Mouse (Mus musculus) liver, embryonic 14.5 days (tissue): ENCODE results near the gene Vav1. TPM values are rescaled to one million over a fixed set of nuclear protein-coding genes. Genes with fewer than 3 reads are reported as not detected.

Experiments
- ATAC-seq: fragments of 200-750 bp; cut with Nextera tagmentation; 2 replicates; pipeline ENCODE4 v1.8.0; 2017; ENCODE audit warnings: moderate number of reproducible peaks, mild to moderate bottlenecking, moderate library complexity; ENCODE audit not compliant: insufficient read depth
- DNase-seq, 3 experiments: peaks; one replicate each; pipeline ENCODE4 v3.0.0-alpha.2; 2012 to 2013; ENCODE audit warnings: low read depth in 3 of 3, low spot score in 3 of 3
- H3K27ac ChIP-seq: fragments of 300-500 bp; sonication (generic); 2 replicates; pipeline ENCODE4 v1.5.1; 2014; ENCODE audit warnings: moderate library complexity, mild to moderate bottlenecking, control low read depth, inconsistent platforms
- H3K27me3 ChIP-seq: fragments of 300-500 bp; sonication (generic); 2 replicates; pipeline ENCODE4 v1.6.1; 2014; ENCODE audit warnings: mild to moderate bottlenecking, low read length, moderate library complexity; ENCODE audit not compliant: control insufficient read depth, insufficient read depth
- H3K36me3 ChIP-seq: fragments of 300-500 bp; sonication (generic); replicated peaks from 2 replicates; pipeline ENCODE4 v1.6.1; 2014; ENCODE audit warnings: low read depth; ENCODE audit not compliant: control insufficient read depth, insufficient read depth
- H3K4me1 ChIP-seq, 2 experiments: fragments of 200-500 bp in 1 of 2; fragments of 300-500 bp in 1 of 2; sonication (generic) in 1 of 2; replicated peaks; 2 replicates each; pipeline ENCODE4 v1.6.1; 2012 to 2014; ENCODE audit warnings: antibody characterized with exemption in 1 of 2, inconsistent platforms in 1 of 2, low read length in 1 of 2; ENCODE audit not compliant: control insufficient read depth in 2 of 2, insufficient read depth in 2 of 2
- H3K4me2 ChIP-seq: fragments of 300-500 bp; sonication (generic); 2 replicates; pipeline ENCODE4 v1.6.1; 2014; ENCODE audit warnings: low read depth, mild to moderate bottlenecking, control low read depth, moderate library complexity
- H3K4me3 ChIP-seq, 2 experiments: fragments of 200-500 bp in 1 of 2; fragments of 300-500 bp in 1 of 2; sonication (generic) in 1 of 2; 2 replicates each; pipeline ENCODE4 v1.5.1; 2012 to 2014; ENCODE audit warnings: low read depth in 2 of 2, low read length in 2 of 2, mild to moderate bottlenecking in 2 of 2, control low read depth in 1 of 2, inconsistent platforms in 1 of 2, moderate library complexity in 1 of 2; ENCODE audit not compliant: insufficient read depth in 1 of 2
- H3K9ac ChIP-seq: fragments of 300-500 bp; sonication (generic); replicated peaks from 2 replicates; pipeline ENCODE4 v1.6.1; 2014; ENCODE audit warnings: mild to moderate bottlenecking, control low read depth, moderate library complexity
- H3K9me3 ChIP-seq: fragments of 300-500 bp; sonication (generic); 2 replicates; pipeline ENCODE4 v1.6.1; 2016; ENCODE audit warnings: low read length, mixed read lengths; ENCODE audit not compliant: control insufficient read depth
- CTCF ChIP-seq: IDR thresholded peaks from 2 replicates; pipeline ENCODE4 v1.5.1; 2016; ENCODE audit warnings: antibody characterized with exemption, low read depth, control low read depth
- EP300 ChIP-seq: IDR thresholded peaks from 2 replicates; pipeline ENCODE4 v1.6.1; 2016; ENCODE audit warnings: antibody characterized with exemption, low read depth
- WGBS: fragments of 180-500 bp; shearing (Covaris S2); extraction: QIAGEN DNeasy Blood & Tissue Kit; methylation state at CpG from one replicate; pipeline ENCODE4 v1.1.7; 2014; ENCODE audit not compliant: insufficient replicate concordance; 5-methylcytosine and 5-hydroxymethylcytosine counted together
- polyA plus RNA-seq, 2 experiments: library from polyadenylated mRNA; depleted of rRNA in 1 of 2; stranded (reverse) in 1 of 2; unstranded in 1 of 2; fragments of >200 nt; fragmentation: Nextera tagmentation in 1 of 2; extraction: Ambion mirVana in 1 of 2; gene quantifications; 2 replicates each; pipeline versions ENCODE4 v1.2.1 to v1.2.3; 2012 to 2014

Gene Vav1
- polyA plus RNA-seq, 2 experiments = 6.9 to 11.0 TPM

DNA sequence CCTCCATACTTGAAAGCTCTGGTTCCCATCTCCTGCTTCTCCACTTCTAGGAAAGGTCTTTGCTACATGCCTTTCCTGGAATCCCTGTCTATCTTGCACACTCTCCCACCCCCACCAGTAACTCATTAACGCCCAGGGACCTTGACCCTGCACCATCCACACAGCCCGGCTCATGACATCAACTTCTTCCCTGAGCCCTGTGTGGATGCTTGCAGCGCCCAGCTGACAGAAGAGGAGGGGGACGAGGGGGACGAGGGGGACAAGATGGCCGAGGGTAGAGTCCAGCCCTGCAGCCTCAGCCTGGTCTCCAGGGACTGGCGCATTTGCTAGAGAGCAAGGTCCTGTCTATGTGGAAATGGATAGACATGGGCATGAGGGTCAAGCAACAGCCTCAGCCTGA is 45.9 kb upstream of the Vav1 start:
- Histone ChIP-seq H3K36me3 (peaks cover 14% of the 10 kb centered on the region), H3K9ac (no peak overlapping the region), H3K27ac (no peak overlapping the region), H3K4me1 (peaks cover 0 to 25% of the 10 kb centered on the region in 2 experiments), H3K9me3 (no peaks in the 10 kb centered on the region), H3K27me3 (no peaks in the 10 kb centered on the region), H3K4me2 (0 out of 2 replicates have a peak overlapping the region, but pooled peaks have one; percentile 8), H3K4me3 (peak overlapping the region; percentile 44 to 50)
- 47% methylated on average over 7 of the region's 7 CpGs for WGBS
- TF ChIP-seq EP300 (no peak), CTCF (no peak)
- DNase-seq (no peak), ATAC-seq (peak; percentile 68)

DNA sequence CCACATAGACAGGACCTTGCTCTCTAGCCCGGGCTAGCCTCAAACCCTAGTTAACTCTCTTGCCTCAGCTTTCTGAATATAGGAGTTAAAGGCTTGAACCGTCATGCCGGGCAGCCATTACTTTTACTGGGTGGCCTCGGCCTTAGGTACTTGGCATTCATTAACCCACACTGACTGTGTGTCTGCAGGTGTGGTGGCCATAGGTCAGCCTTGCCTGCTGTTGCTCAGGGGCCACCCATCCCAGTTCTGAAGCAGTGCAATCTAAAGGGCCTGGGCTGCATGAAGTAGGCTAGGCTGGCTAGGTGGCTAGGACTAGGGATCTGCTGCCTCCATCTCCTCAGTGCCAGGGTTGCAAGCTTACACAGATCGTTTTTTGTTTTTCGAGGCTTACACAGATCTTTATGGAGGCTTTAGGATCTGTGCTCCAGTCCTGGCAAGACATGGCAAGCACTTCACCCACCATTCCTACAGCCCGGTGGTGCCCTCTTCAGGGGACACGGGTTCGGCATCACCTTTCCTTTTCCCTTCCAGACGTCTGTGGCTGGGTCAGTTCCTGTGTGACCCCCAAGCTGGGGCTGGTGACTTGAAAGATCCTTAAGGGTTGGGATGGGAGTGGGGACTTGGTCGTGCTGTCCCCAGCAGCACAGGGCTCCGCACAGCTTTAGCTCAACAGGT is 44.5 kb upstream of the Vav1 start:
- Histone ChIP-seq H3K9me3 (no peaks in the 10 kb centered on the region), H3K4me3 (peak overlapping the region; percentile 44 to 50), H3K4me1 (peaks cover 0 to 16% of the 10 kb centered on the region in 2 experiments), H3K27me3 (no peaks in the 10 kb centered on the region), H3K4me2 (peak overlapping the region; percentile 37), H3K9ac (no peak overlapping the region), H3K36me3 (peaks cover 14% of the 10 kb centered on the region), H3K27ac (no peak overlapping the region)
- WGBS = 75% methylated on average over 12 of the region's 12 CpGs
- DNase-seq (no peak), ATAC-seq (no peak)
- peak; percentile 24 for TF ChIP-seq CTCF
- TF ChIP-seq EP300 = no peak

DNA sequence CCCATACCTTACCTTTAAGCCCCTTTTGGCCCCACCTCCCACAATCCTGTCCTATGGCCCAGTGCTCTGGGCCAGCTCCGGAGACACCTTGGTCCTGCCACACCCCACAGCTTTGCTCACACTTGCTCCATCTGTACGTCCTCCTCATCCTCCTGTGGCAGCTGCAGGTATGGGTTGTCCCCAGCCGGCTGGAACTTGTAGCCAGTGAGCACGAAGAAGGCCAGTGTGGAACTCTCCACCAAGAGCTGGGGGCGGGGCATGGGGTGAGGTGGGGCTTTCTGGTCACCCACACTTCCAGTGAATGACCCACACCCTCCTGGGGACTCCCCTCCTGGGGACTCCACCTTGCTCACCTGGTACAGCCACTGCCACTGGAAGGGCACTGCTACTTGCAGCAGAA is 43.1 kb upstream of the Vav1 start:
- peak overlapping the region; percentile 37; the same call in 1 of the 2 replicates for H3K4me2 ChIP-seq
- H3K4me1 ChIP-seq = peaks cover 0 to 10% of the 10 kb centered on the region in 2 experiments; a peak in 3 of 4 replicates
- H3K9ac ChIP-seq = no peak overlapping the region
- H3K4me3 ChIP-seq = 0 out of 4 replicates have a peak overlapping the region, but pooled peaks of 1 of the 2 experiments have one; percentile 3
- no peaks in the 10 kb centered on the region for H3K27me3 ChIP-seq
- ATAC-seq = peak; percentile 19; the same call in 1 of the 2 replicates
- H3K9me3 ChIP-seq = no peaks in the 10 kb centered on the region
- H3K27ac ChIP-seq = no peak overlapping the region
- H3K36me3 ChIP-seq = peaks cover 14% of the 10 kb centered on the region
- no peak for DNase-seq
- WGBS = 75% methylated on average over 5 of the region's 5 CpGs
- TF ChIP-seq CTCF = no peak

DNA sequence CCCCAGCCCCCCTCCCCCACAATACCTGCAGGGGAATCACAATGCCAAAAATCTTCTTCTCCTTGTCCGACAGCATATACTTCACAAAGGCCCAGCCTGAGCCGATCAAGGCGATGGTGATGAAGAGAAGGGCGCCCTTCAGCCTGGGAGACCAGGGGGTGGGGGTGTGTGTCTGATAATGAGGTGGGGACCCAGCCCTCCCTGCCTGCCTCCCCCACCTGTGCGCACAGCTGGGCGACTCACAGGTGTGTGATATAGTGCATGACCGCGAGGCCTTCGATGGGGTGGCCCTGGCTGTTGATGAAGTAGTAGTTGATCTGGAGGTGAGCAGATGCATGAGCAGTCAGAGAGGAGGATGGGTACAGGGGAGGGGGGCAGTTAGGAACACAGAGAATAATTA is 41.7 kb upstream of the Vav1 start:
- Histone ChIP-seq H3K27me3 (no peaks in the 10 kb centered on the region), H3K27ac (no peak overlapping the region), H3K4me3 (no peak overlapping the region), H3K4me2 (no peak overlapping the region), H3K36me3 (peaks cover 14% of the 10 kb centered on the region), H3K9ac (no peak overlapping the region), H3K4me1 (peaks cover 0 to 2% of the 10 kb centered on the region in 2 experiments; a peak in 2 of 4 replicates), H3K9me3 (no peaks in the 10 kb centered on the region)
- ATAC-seq = no peak
- no peak for TF ChIP-seq CTCF
- no peak for TF ChIP-seq EP300
- no peak for DNase-seq
- WGBS = 86% methylated on average over 9 of the region's 9 CpGs

DNA sequence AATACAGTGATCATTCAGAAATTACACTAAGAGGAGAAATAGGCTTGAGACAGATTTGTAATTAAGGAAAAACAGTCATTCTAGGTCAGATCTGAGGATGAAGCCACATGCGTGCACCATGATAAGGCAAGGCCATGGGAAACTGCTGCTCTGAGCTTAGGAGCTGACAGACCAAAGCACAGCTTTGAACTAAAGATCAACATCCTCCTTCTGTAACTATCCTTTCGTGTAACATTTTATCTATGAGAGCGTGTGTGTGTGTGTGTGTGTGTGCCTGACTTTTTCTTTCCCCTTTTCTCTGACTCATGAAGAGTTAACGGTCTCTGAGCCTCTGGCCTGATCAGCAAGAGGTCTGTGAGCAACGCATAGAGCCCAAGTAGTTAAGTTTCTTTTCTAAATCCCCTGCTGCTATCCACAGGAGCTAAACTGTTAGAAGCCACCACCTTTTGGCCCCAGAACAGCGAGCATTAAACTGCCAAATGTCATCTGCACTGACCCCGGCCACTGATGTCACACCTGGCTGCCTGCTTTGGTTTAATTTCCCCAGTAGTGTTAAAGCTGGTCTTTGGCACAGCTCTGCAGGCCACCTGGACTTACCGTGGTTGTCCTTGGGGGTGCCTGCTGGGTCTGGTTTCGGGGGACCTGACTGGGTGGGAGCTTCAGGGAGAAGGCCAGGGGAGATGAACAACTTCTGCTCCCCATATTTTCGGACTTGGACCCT is 35.1 kb upstream of the Vav1 start:
- Histone ChIP-seq H3K36me3 (no peaks in the 10 kb centered on the region), H3K27ac (no peak overlapping the region), H3K4me2 (no peak overlapping the region), H3K9me3 (no peaks in the 10 kb centered on the region), H3K4me1 (peaks cover 3 to 10% of the 10 kb centered on the region in 2 experiments), H3K9ac (no peak overlapping the region), H3K4me3 (no peak overlapping the region), H3K27me3 (no peaks in the 10 kb centered on the region)
- ATAC-seq = no peak
- DNase-seq = no peak
- no peak for TF ChIP-seq CTCF
- no peak for TF ChIP-seq EP300
- WGBS = 62% methylated on average over 10 of the region's 10 CpGs
